Mouse (Mus musculus) E14TG2a.4 (cell line): ENCODE measurements around the gene Slc25a21.

Experiments
- H3K27me3 ChIP-seq: 2 replicates; pipeline ENCODE4 v1.6.1; 2014; ENCODE audit warnings: low read length, control low read depth; ENCODE audit not compliant: insufficient read depth
- H3K36me3 ChIP-seq: 2 replicates; pipeline ENCODE4 v1.6.1; 2014; ENCODE audit warnings: low read length, control low read depth; ENCODE audit not compliant: insufficient read depth
- H3K4me1 ChIP-seq: replicated peaks from 2 replicates; pipeline ENCODE4 v1.6.1; 2014; ENCODE audit warnings: low read depth, low read length, control low read depth
- H3K4me3 ChIP-seq: replicated peaks from 2 replicates; pipeline ENCODE4 v1.5.1; 2014; ENCODE audit warnings: mild to moderate bottlenecking, low read length
- H3K9me3 ChIP-seq: 2 replicates; pipeline ENCODE4 v1.6.1; 2014; ENCODE audit warnings: low read length, control low read depth
- CTCF ChIP-seq: conservative IDR thresholded peaks from 2 replicates; pipeline ENCODE4 v1.5.1; 2014; ENCODE audit warnings: low read length
- NANOG ChIP-seq: IDR thresholded peaks from 2 replicates; pipeline ENCODE4 v1.6.1; 2014; ENCODE audit warnings: borderline replicate concordance, low read length, mixed read lengths
- POU5F1 ChIP-seq: IDR thresholded peaks from 2 replicates; pipeline ENCODE4 v1.6.1; 2014; ENCODE audit warnings: low read length, borderline replicate concordance

The Slc25a21 gene

DNA sequence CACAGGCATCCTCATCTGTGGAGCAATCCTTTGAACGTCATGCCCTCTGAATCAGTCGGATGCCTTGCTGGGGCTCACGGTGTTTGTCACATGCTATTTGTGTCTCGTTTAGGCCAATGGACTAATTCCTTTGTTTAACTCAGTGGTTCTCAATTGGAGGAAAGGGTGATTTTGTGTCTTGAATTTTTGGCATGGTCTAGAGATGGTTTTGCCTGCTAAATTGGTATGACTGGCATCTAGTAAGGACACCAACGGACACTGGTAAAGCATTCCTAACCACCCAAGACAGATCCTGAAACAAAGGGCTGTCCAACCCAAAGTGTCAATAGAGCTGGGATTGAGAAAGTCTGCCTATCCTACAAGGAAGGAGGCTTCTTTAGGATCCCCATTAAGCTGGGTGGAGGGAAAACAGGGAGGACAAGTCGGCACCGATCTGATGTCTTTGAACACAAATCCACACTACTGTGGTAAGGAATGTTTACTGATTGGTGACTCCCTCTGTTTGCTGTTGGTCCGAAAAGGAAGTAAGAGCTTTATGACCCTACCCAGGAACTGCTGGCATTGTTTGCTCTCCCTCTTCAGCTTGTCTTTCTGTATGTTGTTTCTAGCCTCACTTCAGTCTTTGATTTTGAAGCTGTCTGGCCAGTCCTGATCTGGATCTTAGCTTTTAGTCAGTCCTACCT, 294.4 kb downstream of the Slc25a21 start:
- Histone ChIP-seq H3K4me1 (no peaks in the 10 kb centered on the region), H3K36me3 (no peaks in the 10 kb centered on the region)
- no peak for TF ChIP-seq NANOG
- no peak for TF ChIP-seq POU5F1
- no peak for TF ChIP-seq CTCF

DNA sequence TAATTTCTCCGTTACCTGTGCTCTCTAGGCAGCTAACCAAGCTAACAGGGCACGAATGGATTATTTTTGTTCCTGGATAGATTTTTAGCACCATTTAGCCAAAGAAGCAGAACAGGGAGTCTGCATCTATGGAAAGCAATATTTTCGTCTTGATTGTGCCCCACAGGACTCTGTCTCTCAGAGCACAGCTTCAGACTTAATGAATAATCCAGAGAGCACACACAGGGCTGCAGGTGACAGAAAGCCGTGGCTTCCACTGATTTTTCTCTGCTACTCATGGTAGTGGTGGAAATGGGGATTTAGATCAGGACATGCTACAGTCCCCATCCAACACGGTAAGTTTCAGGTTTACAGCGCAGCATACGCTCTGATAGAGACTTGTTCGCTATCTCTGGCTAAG, 299.3 kb downstream of the Slc25a21 start:
- Histone ChIP-seq H3K4me3 (no peak overlapping the region), H3K4me1 (no peaks in the 10 kb centered on the region)

More for the DNA sequence above, 294.4 kb downstream of the Slc25a21 start:
- H3K4me3 ChIP-seq = no peak overlapping the region
- no peaks in the 10 kb centered on the region for H3K9me3 ChIP-seq
- no peaks in the 10 kb centered on the region for H3K27me3 ChIP-seq

DNA sequence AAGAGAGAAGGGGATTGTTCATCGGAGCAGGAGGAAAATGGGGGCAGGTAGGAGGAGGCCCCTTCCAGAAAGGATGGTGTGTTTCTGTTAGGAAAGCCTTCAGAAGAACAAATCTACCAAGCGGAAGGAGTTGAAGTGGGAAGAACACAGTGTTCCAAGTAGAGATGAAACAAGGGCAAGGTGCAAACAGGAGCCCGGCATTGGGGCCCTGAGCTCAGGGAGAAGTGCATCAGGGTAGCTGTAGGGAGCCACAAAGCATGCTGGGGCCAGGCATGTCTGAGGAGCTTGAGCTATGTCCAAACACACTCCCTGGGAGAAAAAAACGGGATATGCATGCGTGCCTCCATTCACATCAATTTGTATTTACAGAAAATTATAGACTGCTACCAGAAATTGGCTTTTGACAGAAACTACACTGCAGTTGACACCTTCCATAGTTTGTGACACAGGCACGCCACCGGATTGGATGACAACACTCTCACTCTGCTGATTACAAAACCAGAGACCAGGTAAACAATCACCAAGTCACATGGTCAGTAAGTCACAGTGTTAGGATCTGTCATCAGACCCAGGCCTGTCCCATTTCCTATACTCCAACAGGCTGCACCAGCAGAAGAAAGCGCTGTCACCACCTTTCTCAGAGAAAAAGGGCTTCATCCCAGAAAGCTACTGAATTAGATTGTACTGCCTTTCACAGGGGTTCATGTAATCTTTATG, 299.9 kb downstream of the Slc25a21 start:
- H3K4me3 ChIP-seq = no peak overlapping the region
- no peaks in the 10 kb centered on the region for H3K36me3 ChIP-seq
- no peaks in the 10 kb centered on the region for H3K27me3 ChIP-seq
- H3K9me3 ChIP-seq = no peaks in the 10 kb centered on the region
- no peaks in the 10 kb centered on the region for H3K4me1 ChIP-seq
- no peak for TF ChIP-seq POU5F1
- TF ChIP-seq CTCF = no peak
- no peak for TF ChIP-seq NANOG

More for the DNA sequence above, 299.3 kb downstream of the Slc25a21 start:
- H3K9me3 ChIP-seq = no peaks in the 10 kb centered on the region
- H3K27me3 ChIP-seq = no peaks in the 10 kb centered on the region
- H3K36me3 ChIP-seq = no peaks in the 10 kb centered on the region
- TF ChIP-seq NANOG (no peak), CTCF (no peak), POU5F1 (no peak)

DNA sequence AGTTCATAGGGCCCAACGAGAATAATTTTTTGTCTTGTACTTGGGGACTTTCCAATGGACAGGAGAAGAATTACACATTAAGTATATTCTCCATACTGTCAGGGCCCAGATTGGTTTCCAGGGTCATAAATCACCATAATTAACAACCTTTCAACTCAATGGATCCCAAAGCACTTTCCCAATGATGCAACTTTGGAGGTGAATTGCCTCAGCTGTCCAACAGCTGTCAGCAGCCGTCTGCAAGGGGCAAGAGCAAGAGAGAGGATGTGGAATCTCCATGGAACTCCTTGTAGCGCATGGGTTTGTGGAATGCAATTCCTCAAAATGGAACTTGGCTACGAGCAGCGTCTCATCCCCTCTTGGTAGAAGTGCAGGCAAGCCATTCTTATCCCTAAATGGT, 302.3 kb downstream of the Slc25a21 start:
- Histone ChIP-seq H3K36me3 (no peaks in the 10 kb centered on the region), H3K27me3 (no peaks in the 10 kb centered on the region), H3K9me3 (no peaks in the 10 kb centered on the region), H3K4me1 (no peaks in the 10 kb centered on the region), H3K4me3 (no peak overlapping the region)
- TF ChIP-seq NANOG (no peak), CTCF (no peak), POU5F1 (no peak)

DNA sequence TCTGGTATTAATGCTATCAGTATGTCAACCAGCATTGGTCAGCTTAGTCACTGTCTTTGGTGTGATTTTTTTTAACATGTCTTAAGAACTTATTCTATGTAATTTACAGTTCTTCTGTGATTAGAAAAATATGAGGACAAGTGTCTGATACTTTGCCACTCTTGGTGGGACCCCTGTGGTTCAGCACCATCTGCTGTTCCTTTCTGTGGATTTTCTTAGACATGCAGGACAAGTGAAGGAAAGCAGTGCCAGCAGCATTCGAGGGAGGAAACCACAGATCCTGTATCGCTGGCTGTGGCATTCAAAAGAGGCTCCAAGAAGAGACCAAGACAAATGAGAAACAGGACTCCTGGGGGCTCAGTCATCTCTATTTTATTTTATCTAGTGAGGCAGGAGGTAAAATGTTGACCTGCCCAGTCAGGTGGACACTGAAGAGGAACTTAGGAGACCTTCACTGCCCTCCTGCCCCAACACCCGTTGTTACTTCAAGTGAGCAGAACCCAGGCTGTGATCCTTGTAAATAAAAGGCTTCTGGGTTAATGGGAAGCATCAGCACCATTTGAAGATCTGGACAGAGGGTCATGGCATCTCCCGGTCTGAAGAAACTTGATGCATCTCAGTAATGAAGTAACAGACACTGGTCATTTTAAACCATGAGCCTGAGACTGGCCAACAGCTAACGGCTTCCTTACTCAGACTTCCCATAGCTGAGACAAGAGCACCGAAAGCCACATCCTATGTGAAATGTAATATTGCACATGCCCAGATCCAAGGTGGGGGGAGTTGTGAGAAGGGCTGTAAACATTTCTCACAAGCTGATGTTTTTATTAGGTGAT, 306.2 kb downstream of the Slc25a21 start:
- TF ChIP-seq POU5F1 (no peak), CTCF (no peak), NANOG (no peak)
- H3K4me3 ChIP-seq = no peak overlapping the region
- no peaks in the 10 kb centered on the region for H3K4me1 ChIP-seq
- H3K9me3 ChIP-seq = no peaks in the 10 kb centered on the region
- no peaks in the 10 kb centered on the region for H3K36me3 ChIP-seq
- no peaks in the 10 kb centered on the region for H3K27me3 ChIP-seq

DNA sequence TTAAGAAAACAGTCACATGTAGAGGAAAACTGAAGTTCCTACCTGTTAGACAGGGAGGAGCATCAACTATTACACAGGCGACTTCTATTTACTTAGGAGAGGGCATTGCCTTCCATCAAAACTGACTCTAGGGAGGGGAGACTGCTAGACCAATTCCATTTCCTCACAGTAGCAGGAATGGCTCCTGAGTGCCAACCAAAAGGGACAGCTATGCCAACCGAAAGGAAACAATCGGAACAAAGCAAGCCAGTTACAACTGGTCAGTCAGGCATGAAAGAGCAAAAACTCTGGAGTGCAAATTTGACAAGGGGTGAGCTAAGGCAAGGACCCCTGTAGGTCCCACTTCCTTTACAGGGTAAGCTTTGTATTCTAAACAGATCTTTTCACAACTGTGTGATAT, 319.5 kb downstream of the Slc25a21 start:
- Histone ChIP-seq H3K4me3 (no peak overlapping the region), H3K9me3 (no peaks in the 10 kb centered on the region), H3K27me3 (no peaks in the 10 kb centered on the region), H3K4me1 (no peaks in the 10 kb centered on the region), H3K36me3 (no peaks in the 10 kb centered on the region)
- TF ChIP-seq NANOG = no peak
- no peak for TF ChIP-seq POU5F1
- TF ChIP-seq CTCF = no peak

DNA sequence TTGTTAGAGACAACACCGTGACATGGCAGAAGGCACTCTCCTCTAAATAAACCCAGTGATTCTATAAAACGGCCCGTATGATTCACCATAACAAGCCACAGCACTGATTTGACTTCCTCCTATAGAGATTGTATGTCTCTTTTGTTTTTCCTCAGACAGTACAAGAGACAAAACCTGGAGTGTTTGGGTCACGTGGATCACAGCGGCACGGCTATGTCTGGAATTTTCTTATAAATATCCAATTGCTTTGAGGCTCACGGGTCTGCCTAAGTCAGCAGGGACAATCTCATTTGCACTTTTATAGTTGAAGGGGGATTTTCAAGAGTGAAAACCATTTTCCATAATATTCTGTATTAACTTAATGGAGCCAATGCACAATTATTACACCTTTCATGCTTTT, 320.7 kb downstream of the Slc25a21 start:
- Histone ChIP-seq H3K27me3 (no peaks in the 10 kb centered on the region), H3K4me3 (no peak overlapping the region), H3K9me3 (no peaks in the 10 kb centered on the region), H3K36me3 (no peaks in the 10 kb centered on the region), H3K4me1 (no peaks in the 10 kb centered on the region)
- no peak for TF ChIP-seq CTCF
- no peak for TF ChIP-seq POU5F1
- no peak for TF ChIP-seq NANOG

DNA sequence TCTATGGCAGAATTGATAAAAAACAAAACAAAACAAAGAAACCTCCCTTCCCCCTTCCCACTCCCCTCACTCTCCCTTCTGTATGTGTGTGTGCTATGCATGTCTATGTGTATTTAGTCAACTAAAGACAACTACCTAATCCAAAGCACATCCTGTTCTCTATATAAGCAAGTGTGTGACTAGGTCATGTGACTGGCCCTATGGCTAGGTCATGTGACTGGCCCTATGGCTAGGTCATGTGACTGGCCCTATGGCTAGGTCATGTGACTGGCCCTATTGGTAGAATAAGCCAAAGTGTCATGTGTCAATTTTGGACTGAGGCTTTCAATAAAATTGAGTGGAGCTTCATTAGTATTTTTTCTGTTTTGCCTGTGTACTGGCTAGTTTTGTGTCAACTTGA, 324.1 kb downstream of the Slc25a21 start:
- Histone ChIP-seq H3K36me3 (no peaks in the 10 kb centered on the region), H3K9me3 (no peaks in the 10 kb centered on the region), H3K27me3 (no peaks in the 10 kb centered on the region), H3K4me3 (no peak overlapping the region), H3K4me1 (no peaks in the 10 kb centered on the region)
- TF ChIP-seq NANOG = no peak
